Mouse (Mus musculus) midbrain, postnatal 0 days (tissue): ENCODE data around the gene Ube2d1. TPM values are rescaled to one million over a fixed set of nuclear protein-coding genes. Genes with fewer than 3 reads are reported as not detected.

ENCODE experiments used
- ATAC-seq: fragments of 200-750 bp; cut with Nextera tagmentation; 2 replicates; pipeline ENCODE4 v1.8.0; 2017; ENCODE audit warnings: moderate number of reproducible peaks, mild to moderate bottlenecking, moderate TSS enrichment, moderate library complexity; ENCODE audit not compliant: low FRiP score
- DNase-seq: peaks from one replicate; pipeline ENCODE4 v3.0.0-alpha.2; 2015; ENCODE audit warnings: low spot score
- H3K27ac ChIP-seq: fragments of 300-500 bp; sonication (generic); 2 replicates; pipeline ENCODE4 v1.5.1; 2014; ENCODE audit warnings: low read depth, mild to moderate bottlenecking, low read length, mixed read lengths
- H3K27me3 ChIP-seq: fragments of 300-500 bp; sonication (generic); 2 replicates; pipeline ENCODE4 v1.6.1; 2014; ENCODE audit warnings: low read length, control low read depth, mixed read lengths; ENCODE audit not compliant: insufficient read depth
- H3K36me3 ChIP-seq: fragments of 300-500 bp; sonication (generic); 2 replicates; pipeline ENCODE4 v1.6.1; 2014; ENCODE audit warnings: low read length, control low read depth, mixed read lengths; ENCODE audit not compliant: insufficient read depth
- H3K4me1 ChIP-seq: fragments of 300-500 bp; sonication (generic); 2 replicates; pipeline ENCODE4 v1.6.1; 2014; ENCODE audit warnings: mild to moderate bottlenecking, control low read depth, antibody characterized with exemption, low read length, mixed read lengths; ENCODE audit not compliant: insufficient read depth
- H3K4me2 ChIP-seq: fragments of 300-500 bp; sonication (generic); 2 replicates; pipeline ENCODE4 v1.6.1; 2014; ENCODE audit warnings: low read depth, mild to moderate bottlenecking, low read length, mixed read lengths; ENCODE audit not compliant: poor library complexity, severe bottlenecking
- H3K4me3 ChIP-seq: fragments of 300-500 bp; sonication (generic); 2 replicates; pipeline ENCODE4 v1.5.1; 2014; ENCODE audit warnings: low read depth, mild to moderate bottlenecking, low read length, moderate library complexity
- H3K9ac ChIP-seq: fragments of 300-500 bp; sonication (generic); replicated peaks from 2 replicates; pipeline ENCODE4 v1.6.1; 2014; ENCODE audit warnings: mild to moderate bottlenecking, low read length, moderate library complexity, mixed read lengths; ENCODE audit not compliant: poor library complexity, severe bottlenecking
- H3K9me3 ChIP-seq: fragments of 300-500 bp; sonication (generic); 2 replicates; pipeline ENCODE4 v1.6.1; 2016; ENCODE audit warnings: low read length, control low read depth
- CTCF ChIP-seq: IDR thresholded peaks from 2 replicates; pipeline ENCODE4 v1.5.1; 2016; ENCODE audit warnings: antibody characterized with exemption, mild to moderate bottlenecking
- WGBS: fragments of 180-500 bp; shearing (Covaris S2); extraction: QIAGEN DNeasy Blood & Tissue Kit; methylation state at CpG from one replicate; pipeline ENCODE4 v1.1.7; 2014; 5-methylcytosine and 5-hydroxymethylcytosine counted together
- polyA plus RNA-seq: library from polyadenylated mRNA; unstranded; fragments of >200 nt; fragmentation: Nextera tagmentation; extraction: Ambion mirVana; gene quantifications from 2 replicates; pipeline ENCODE4 v1.2.1, GENCODE M21; 2015
- total RNA-seq: library from RNA; depleted of rRNA; stranded (reverse); fragments of >200 nt; gene quantifications from 2 replicates; pipeline ENCODE4 v1.2.3, GENCODE M21; 2014; rRNA removed

The Ube2d1 gene
- total RNA-seq (91.4 and 100 TPM in 2 replicates), polyA plus RNA-seq (175 and 179 TPM in 2 replicates)

DNA sequence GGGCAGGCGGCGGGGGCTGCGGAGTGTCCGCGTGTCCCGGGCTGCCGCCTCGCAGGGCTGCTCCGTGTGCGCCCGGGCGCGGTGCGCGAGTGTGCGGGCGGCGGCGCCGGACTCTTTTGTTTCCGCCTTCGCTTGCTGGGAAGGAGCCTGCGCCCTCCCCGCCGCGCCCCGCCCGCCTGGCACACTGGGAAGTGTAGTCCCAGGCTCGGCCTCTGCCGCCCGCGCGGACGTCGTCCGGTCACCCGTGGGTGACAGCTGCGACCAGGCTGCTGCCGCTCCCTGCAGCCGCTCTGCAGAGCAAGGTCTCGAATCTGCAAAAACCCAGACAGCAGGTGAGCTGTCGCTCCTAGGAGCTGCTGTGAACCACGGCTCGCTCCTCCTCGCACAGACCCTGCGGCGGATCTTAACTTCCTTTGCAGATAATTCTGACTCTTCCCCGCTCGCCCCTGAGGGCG, at the start of gene Ube2d1:
Gene Ube2d1 (minus strand): TSS at position 137 of the 455 bp plus-strand sequence.
- peak within 1 kb of the TSS; percentile 75 for H3K9ac ChIP-seq

DNA sequence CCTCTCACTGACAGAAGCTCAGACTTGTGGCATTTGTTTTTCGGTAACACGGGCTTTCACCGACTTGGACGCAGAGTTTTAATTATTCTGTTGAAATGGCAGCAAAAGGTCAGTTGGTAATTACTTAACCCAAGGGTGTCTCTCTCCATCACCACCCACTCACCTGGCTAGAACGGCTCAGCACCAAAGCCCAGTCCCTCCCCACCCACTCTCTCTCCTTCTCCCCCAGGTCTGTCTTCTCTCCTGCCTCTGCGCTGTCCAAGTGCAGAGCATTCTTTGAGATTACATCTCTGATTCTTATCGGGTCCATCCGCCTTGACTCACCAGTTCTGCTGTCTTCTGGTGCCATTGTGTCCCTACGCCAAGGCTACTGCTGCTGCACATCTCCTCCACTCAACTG, 47.8 kb upstream of the Ube2d1 start:
- no peak overlapping the region for H3K27ac ChIP-seq
- ATAC-seq (no peak), DNase-seq (no peak)
- H3K9me3 ChIP-seq = no peaks in the 10 kb centered on the region
- H3K9ac ChIP-seq = no peak overlapping the region
- TF ChIP-seq CTCF = no peak
- WGBS = 95% methylated on average over 9 of the region's 9 CpGs
- no peaks in the 10 kb centered on the region for H3K4me1 ChIP-seq
- no peaks in the 10 kb centered on the region for H3K27me3 ChIP-seq
- H3K4me2 ChIP-seq = no peak overlapping the region
- no peak overlapping the region for H3K4me3 ChIP-seq
- peaks cover 25% of the 10 kb centered on the region for H3K36me3 ChIP-seq

More for the DNA sequence above, at the start of gene Ube2d1:
- under 1% methylated on average over 48 of the region's 50 CpGs for WGBS
- peak within 1 kb of the TSS; percentile 63 for H3K4me2 ChIP-seq
- no peak for TF ChIP-seq CTCF
- peak within 1 kb of the TSS; percentile 88 for H3K27ac ChIP-seq
- H3K36me3 ChIP-seq = no peaks in the 10 kb centered on the region
- H3K4me3 ChIP-seq = peak within 1 kb of the TSS; percentile 61
- H3K9me3 ChIP-seq = no peaks in the 10 kb centered on the region
- DNase-seq = peak; percentile 87
- ATAC-seq = peak; percentile 92
- H3K27me3 ChIP-seq = no peaks in the 10 kb centered on the region
- H3K4me1 ChIP-seq = peaks cover 11% of the 10 kb centered on the region

DNA sequence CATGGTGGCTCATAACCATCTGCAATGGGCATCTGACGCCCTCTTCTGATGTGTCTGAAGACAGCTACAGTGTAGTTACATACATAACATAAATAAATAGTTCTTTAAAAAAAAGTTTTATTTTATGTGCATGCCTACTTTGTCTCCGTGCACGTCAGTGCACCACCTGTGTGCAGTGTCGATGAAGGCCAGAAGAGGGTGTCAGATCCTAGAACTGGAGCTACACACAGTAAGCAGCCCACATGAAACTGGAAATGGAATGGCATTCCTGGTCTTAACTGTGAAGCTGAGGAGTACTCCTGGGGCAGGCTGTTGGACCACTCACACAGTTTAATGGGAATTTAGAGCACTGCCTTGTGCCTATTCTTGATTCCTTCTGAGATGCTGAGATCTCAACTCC, 47.3 kb upstream of the Ube2d1 start:
- H3K9me3 ChIP-seq = no peaks in the 10 kb centered on the region
- no peak overlapping the region for H3K27ac ChIP-seq
- DNase-seq (no peak), ATAC-seq (no peak)
- no peaks in the 10 kb centered on the region for H3K27me3 ChIP-seq
- WGBS = 93% methylated on average over 4 of the region's 4 CpGs
- H3K4me3 ChIP-seq = no peak overlapping the region
- no peaks in the 10 kb centered on the region for H3K4me1 ChIP-seq
- H3K36me3 ChIP-seq = peaks cover 25% of the 10 kb centered on the region
- TF ChIP-seq CTCF = peak; percentile 44
- H3K9ac ChIP-seq = no peak overlapping the region
- H3K4me2 ChIP-seq = no peak overlapping the region

DNA sequence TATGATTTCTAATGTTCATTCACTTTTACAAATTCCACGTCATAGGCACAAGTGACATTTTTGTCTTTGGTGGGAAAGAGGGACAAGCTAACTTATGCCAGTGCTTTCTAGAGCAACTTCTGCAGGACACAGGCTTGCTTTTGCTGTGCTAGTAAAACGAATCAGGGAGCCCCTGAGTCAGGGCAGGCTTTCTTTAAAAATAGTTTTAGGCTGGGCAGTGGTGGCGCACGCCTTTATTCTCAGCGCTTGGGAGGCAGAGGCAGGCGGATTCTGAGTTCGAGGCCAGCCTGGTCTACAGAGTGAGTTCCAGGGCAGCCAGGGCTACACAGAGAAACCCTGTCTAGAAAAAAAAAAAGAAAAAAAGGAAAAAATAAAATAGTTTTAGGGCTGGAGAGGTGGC, 46.8 kb upstream of the Ube2d1 start:
- ATAC-seq = no peak
- Histone ChIP-seq H3K9me3 (no peaks in the 10 kb centered on the region), H3K9ac (no peak overlapping the region), H3K36me3 (peaks cover 25% of the 10 kb centered on the region), H3K4me3 (no peak overlapping the region), H3K27ac (no peak overlapping the region), H3K4me1 (no peaks in the 10 kb centered on the region), H3K4me2 (no peak overlapping the region), H3K27me3 (no peaks in the 10 kb centered on the region)
- TF ChIP-seq CTCF = no peak
- WGBS = 98% methylated on average over 7 of the region's 7 CpGs
- DNase-seq = no peak

DNA sequence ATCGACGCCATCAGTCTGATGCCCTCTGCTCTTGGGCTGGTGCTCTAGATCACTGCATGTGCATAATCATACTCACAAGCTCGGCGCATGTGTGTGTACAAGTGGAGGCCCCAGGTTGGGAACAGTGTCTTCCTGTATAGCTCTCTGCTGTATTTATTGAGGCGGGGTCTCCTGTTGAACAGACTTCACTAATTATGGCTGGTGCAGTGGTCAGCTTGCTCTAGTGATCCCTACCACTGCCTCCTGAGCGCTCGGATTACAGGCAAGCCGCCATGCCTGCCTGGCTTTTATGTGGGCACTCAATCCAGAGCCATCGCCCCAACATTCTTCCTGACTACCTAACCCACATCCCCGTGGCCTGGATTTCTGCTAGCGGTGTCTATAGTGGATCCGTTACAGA, 45.0 kb upstream of the Ube2d1 start:
- Histone ChIP-seq H3K36me3 (peaks cover 17% of the 10 kb centered on the region), H3K4me2 (no peak overlapping the region), H3K9ac (no peak overlapping the region), H3K27me3 (no peaks in the 10 kb centered on the region), H3K4me3 (no peak overlapping the region), H3K4me1 (no peaks in the 10 kb centered on the region), H3K27ac (no peak overlapping the region), H3K9me3 (no peaks in the 10 kb centered on the region)
- no peak for DNase-seq
- TF ChIP-seq CTCF = no peak
- no peak for ATAC-seq
- 96% methylated on average over 12 of the region's 12 CpGs for WGBS

DNA sequence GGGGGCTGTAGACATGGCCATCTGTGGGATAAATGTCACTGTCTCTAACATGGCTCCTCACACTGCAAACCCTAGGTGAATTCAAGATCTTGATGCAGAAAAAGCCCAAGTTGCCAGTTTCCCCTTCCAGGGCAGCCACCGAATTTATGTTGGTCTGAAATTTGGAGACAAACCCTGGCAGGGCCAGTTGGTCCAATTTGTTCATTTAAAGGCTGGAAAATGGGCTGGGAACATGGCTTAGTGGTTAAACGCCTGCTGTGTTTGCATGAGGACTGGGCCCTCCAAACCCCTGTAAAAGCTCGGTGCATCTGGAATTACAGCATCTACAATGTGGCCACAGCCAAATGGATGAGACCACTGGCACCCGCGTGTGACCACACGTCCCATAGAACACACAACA, 44.2 kb upstream of the Ube2d1 start:
- WGBS = 93% methylated on average over 6 of the region's 6 CpGs
- no peak for DNase-seq
- H3K4me2 ChIP-seq = no peak overlapping the region

More for the DNA sequence above, 44.2 kb upstream of the Ube2d1 start:
- no peaks in the 10 kb centered on the region for H3K27me3 ChIP-seq
- H3K9ac ChIP-seq = no peak overlapping the region
- H3K36me3 ChIP-seq = peaks cover 17% of the 10 kb centered on the region
- no peak overlapping the region for H3K27ac ChIP-seq
- ATAC-seq = no peak
- no peaks in the 10 kb centered on the region for H3K9me3 ChIP-seq
- no peak for TF ChIP-seq CTCF
- no peak overlapping the region for H3K4me3 ChIP-seq
- no peaks in the 10 kb centered on the region for H3K4me1 ChIP-seq
